Comparison of ENCODE assay signal across 10 mouse cellular contexts in genomic region chr17:31434825-31435325, GRCm38 (mm10). TPM values are rescaled to one million over a fixed set of nuclear protein-coding genes. Genes with fewer than 3 reads are reported as not detected.
DNase-seq lines count a peak whose midpoint lies in the region; ATAC-seq and TF ChIP-seq lines count a peak whose summit lies in the region.
"Had no signal": no experiment of that assay in that cellular context is flagged by ENCODE, and none has a peak within 500 bp of the region (broad histone marks: within the 10 kb centered on the region; RNA-seq: fewer than 3 reads in every experiment).

No protein-coding gene starts in this region.

- no peak for TF ChIP-seq CTCF in forebrain, postnatal 0 days (IDR thresholded peaks at IDR 0.05; ENCODE audit: low read depth)
- no peak for TF ChIP-seq CTCF in layer of hippocampus, adult 2 months (conservative IDR thresholded peaks at IDR 0.05)

- intact Hi-C loops in left cerebral cortex, postnatal 25 days (cut with DNase I): no loop called here

- H3K27ac ChIP-seq in heart, embryonic 11.5 days (ENCODE audit: low read depth, low read length): no peak overlapping the region
- H3K27ac ChIP-seq in forebrain, postnatal 0 days (ENCODE audit: low read depth, low read length): 0 out of 2 replicates have a peak overlapping the region, but pooled peaks have one; percentile 59
- peak overlapping the region; percentile 44; the same call in 1 of the 2 replicates for H3K27ac ChIP-seq in midbrain, embryonic 12.5 days (replicated peaks)
- H3K27ac ChIP-seq in layer of hippocampus, adult 2 months: no peak overlapping the region

- no peaks in the 10 kb centered on the region for H3K27me3 ChIP-seq in heart, embryonic 11.5 days (ENCODE audit: control insufficient read depth, insufficient read depth, low read length)
- H3K27me3 ChIP-seq in forebrain, postnatal 0 days (ENCODE audit: insufficient read depth, low read length): no peaks in the 10 kb centered on the region
- H3K27me3 ChIP-seq in midbrain, embryonic 12.5 days: peaks cover 40% of the 10 kb centered on the region

- no peak overlapping the region for H3K9ac ChIP-seq in heart, embryonic 11.5 days (ENCODE audit: low read depth, low read length)
- 0 out of 2 replicates have a peak overlapping the region, but pooled peaks have one; percentile 1 for H3K9ac ChIP-seq in forebrain, postnatal 0 days
- H3K9ac ChIP-seq in midbrain, embryonic 12.5 days (replicated peaks): no peak overlapping the region

- no peak for ATAC-seq in heart, embryonic 11.5 days (replicated peaks; ENCODE audit: insufficient number of reproducible peaks, low FRiP score, low TSS enrichment)
- ATAC-seq in forebrain, postnatal 0 days: peak; percentile 50; the same call in 1 of the 2 replicates
- no peak for ATAC-seq in midbrain, embryonic 12.5 days (ENCODE audit: low FRiP score, low read depth)

- 13% methylated on average over 8 of the region's 8 CpGs for WGBS in heart, embryonic 11.5 days (ENCODE audit: insufficient replicate concordance)
- 13% methylated on average over 8 of the region's 8 CpGs for WGBS in forebrain, postnatal 0 days
- WGBS in midbrain, embryonic 12.5 days: 4% methylated on average over 8 of the region's 8 CpGs

- no peaks in the 10 kb centered on the region for H3K9me3 ChIP-seq in heart, embryonic 11.5 days (replicated peaks; ENCODE audit: control insufficient read depth, low read length)
- no peaks in the 10 kb centered on the region for H3K9me3 ChIP-seq in forebrain, postnatal 0 days (ENCODE audit: low read length)
- H3K9me3 ChIP-seq in midbrain, embryonic 12.5 days: no peaks in the 10 kb centered on the region

- DNase-seq in heart, adult 8-10 months (ENCODE audit: low spot score): no peak
- DNase-seq in Muller cell, postnatal 12 days (ENCODE audit: inconsistent ontology term): peak; percentile 23
- DNase-seq in forebrain, postnatal 0 days: no peak
- DNase-seq in layer of hippocampus, adult 2 months (ENCODE audit: low spot score in 2 of 2): no peak
- no peak for DNase-seq in left cerebral cortex, postnatal 25 days (ENCODE audit: low spot score in 2 of 2)
- no peak for DNase-seq in gastrocnemius, postnatal 10 days
- DNase-seq: adrenal gland, postnatal 10 days; left cerebral cortex, postnatal 4 days had no signal

- H3K36me3 ChIP-seq in heart, embryonic 11.5 days (ENCODE audit: control insufficient read depth, insufficient read depth, low read length): no peaks in the 10 kb centered on the region; the same call in 1 of the 2 replicates
- H3K36me3 ChIP-seq in forebrain, postnatal 0 days (ENCODE audit: insufficient read depth): peaks cover 10% of the 10 kb centered on the region
- H3K36me3 ChIP-seq in midbrain, embryonic 12.5 days: peaks cover 8% of the 10 kb centered on the region

- H3K4me3 ChIP-seq in heart, embryonic 11.5 days (ENCODE audit: low read depth, low read length): no peak overlapping the region
- H3K4me3 ChIP-seq in forebrain, postnatal 0 days (ENCODE audit: low read depth, low read length): no peak overlapping the region
- no peak overlapping the region for H3K4me3 ChIP-seq in midbrain, embryonic 12.5 days
- H3K4me3 ChIP-seq in layer of hippocampus, adult 2 months: no peak overlapping the region

- peak overlapping the region; percentile 36 for H3K4me2 ChIP-seq in heart, embryonic 11.5 days
- H3K4me2 ChIP-seq in forebrain, postnatal 0 days (ENCODE audit: low read depth): no peak overlapping the region
- peak overlapping the region; percentile 16; the same call in 1 of the 2 replicates for H3K4me2 ChIP-seq in midbrain, embryonic 12.5 days (replicated peaks)

- peaks cover 10% of the 10 kb centered on the region; the same call in 1 of the 2 replicates for H3K4me1 ChIP-seq in heart, embryonic 11.5 days (ENCODE audit: control insufficient read depth, insufficient read depth, low read length)
- peaks cover 14% of the 10 kb centered on the region; the same call in 1 of the 2 replicates for H3K4me1 ChIP-seq in forebrain, postnatal 0 days (ENCODE audit: insufficient read depth)
- peaks cover 41% of the 10 kb centered on the region for H3K4me1 ChIP-seq in midbrain, embryonic 12.5 days

RNA-seq across cellular contexts. Expression of gene Pde9a, which starts 48.9 kb away (rescaled TPM):
- polyA plus RNA-seq in heart, embryonic 11.5 days (2014; fragmentation: Nextera tagmentation; extraction: Ambion mirVana): 7.1 and 9.9 TPM in 2 replicates
- 1 to 10 TPM; 3.1 to 5.5 (median 4.2) TPM for total RNA-seq in heart, adult 8-10 months (2022)
- 40.4 and 43.9 TPM in 2 replicates for total RNA-seq in forebrain, postnatal 0 days (2014; rRNA removed)
- polyA plus RNA-seq in forebrain, postnatal 0 days (2015; fragmentation: Nextera tagmentation; extraction: Ambion mirVana): 35.5 and 43.6 TPM in 2 replicates
- 30.3 and 32.4 TPM in 2 replicates for polyA plus RNA-seq in midbrain, embryonic 12.5 days (2016; fragmentation: Nextera tagmentation; extraction: Ambion mirVana)
- total RNA-seq in layer of hippocampus, adult 2 months (2021): 10 to 100 TPM; 21.8 to 31.9 TPM
- total RNA-seq in left cerebral cortex, postnatal 25 days (2021): 10 to 100 TPM; 23.5 to 24.8 TPM
- 1 to 10 TPM; 4.7 to 5.8 TPM for total RNA-seq in gastrocnemius, postnatal 10 days (2021)

Comparison
In these comparisons a context has a peak if more than half of its experiments do, and no peak if none do; other contexts are left out.
1. H3K27ac ChIP-seq: peak in forebrain, postnatal 0 days (single experiment) and midbrain, embryonic 12.5 days (single experiment); none in heart, embryonic 11.5 days (single experiment) and layer of hippocampus, adult 2 months (single experiment).